Mouse (Mus musculus) MEL (cell line): ENCODE data around the gene Tbxas1.

Experiments
- BHLHE40 ChIP-seq: IDR thresholded peaks from 2 replicates; pipeline ENCODE4 v1.6.1; 2012; ENCODE audit warnings: low read depth, mild to moderate bottlenecking, inconsistent platforms, low read length, improper control_type of control experiment, borderline replicate concordance
- CHD1 ChIP-seq: IDR thresholded peaks from 2 replicates; pipeline ENCODE4 v1.6.1; 2012; ENCODE audit warnings: low read depth, mild to moderate bottlenecking, inconsistent platforms, low read length, improper control_type of control experiment
- CHD2 ChIP-seq: IDR thresholded peaks from 2 replicates; pipeline ENCODE4 v1.6.1; 2011; ENCODE audit warnings: low read length, improper control_type of control experiment
- CTCF ChIP-seq, 3 experiments: IDR thresholded peaks in 2 of 3; conservative IDR thresholded peaks in 1 of 3; 2 replicates each; pipeline ENCODE4 v1.5.1; 2011 to 2012; ENCODE audit warnings: low read length in 3 of 3, low read depth in 2 of 3, mild to moderate bottlenecking in 2 of 3, improper control_type of control experiment in 1 of 3, inconsistent platforms in 1 of 3, mixed read lengths in 1 of 3, moderate library complexity in 1 of 3; ENCODE audit not compliant: control insufficient read depth in 1 of 3, insufficient read depth in 1 of 3, poor library complexity in 1 of 3, severe bottlenecking in 1 of 3
- MYB ChIP-seq: IDR thresholded peaks from 2 replicates; pipeline ENCODE4 v1.6.1; 2011; ENCODE audit warnings: mild to moderate bottlenecking, low read depth, low read length, improper control_type of control experiment
- NRF1 ChIP-seq: IDR thresholded peaks from 2 replicates; pipeline ENCODE4 v1.6.1; 2014; ENCODE audit warnings: low read depth, mild to moderate bottlenecking, inconsistent platforms, low read length, improper control_type of control experiment, moderate library complexity; ENCODE audit not compliant: poor library complexity, insufficient read depth, severe bottlenecking
- POLR2A ChIP-seq, 2 experiments: IDR thresholded peaks; 2 replicates each; pipeline ENCODE4 v1.6.1; 2011 to 2012; ENCODE audit warnings: low read length in 2 of 2, mild to moderate bottlenecking in 2 of 2, control low read depth in 1 of 2, improper control_type of control experiment in 1 of 2, low read depth in 1 of 2, moderate library complexity in 1 of 2; ENCODE audit not compliant: control insufficient read depth in 1 of 2, insufficient read depth in 1 of 2, poor library complexity in 1 of 2
- ZMIZ1 ChIP-seq: IDR thresholded peaks from 2 replicates; pipeline ENCODE4 v1.6.1; 2012; ENCODE audit warnings: low read depth, mild to moderate bottlenecking, inconsistent platforms, low read length, improper control_type of control experiment, moderate library complexity

DNA sequence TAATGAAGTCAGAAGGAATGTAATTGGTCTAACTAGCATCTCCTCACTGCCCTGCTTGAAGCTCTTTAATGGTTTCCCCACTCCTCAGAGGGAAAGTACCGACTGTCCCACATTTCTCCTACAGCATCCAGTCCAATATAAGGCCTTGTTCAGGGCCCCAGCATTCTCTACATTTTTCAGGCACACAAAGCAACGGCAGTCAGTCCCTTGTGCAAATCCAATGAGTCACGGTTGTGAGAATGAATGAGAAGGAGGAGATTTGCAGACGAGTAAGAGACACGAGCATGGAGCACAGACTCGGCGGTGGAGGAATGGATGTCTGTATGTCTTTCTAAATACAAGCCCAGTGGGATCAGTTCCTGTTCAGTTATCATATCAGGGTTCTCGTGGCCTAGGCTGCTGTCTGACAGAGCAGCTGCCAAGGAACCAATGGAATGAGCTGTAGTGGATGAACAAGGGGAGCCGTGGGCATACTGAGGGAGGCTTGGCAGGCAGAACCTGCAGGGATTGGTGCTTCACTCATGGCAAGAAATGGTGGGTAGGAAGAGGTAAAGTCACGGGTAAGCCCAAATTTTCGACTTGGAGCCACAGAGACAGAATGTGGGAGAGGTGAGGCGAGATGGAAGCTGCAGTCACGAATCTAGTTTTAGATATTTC is 38.3 kb downstream of the Tbxas1 start:
- no peak for TF ChIP-seq POLR2A (IDR thresholded peaks at IDR 0.05; ENCODE audit: control insufficient read depth in 1 of 2, insufficient read depth in 1 of 2, low read depth in 1 of 2, low read length in 2 of 2, poor library complexity in 1 of 2)
- no peak for TF ChIP-seq BHLHE40
- no peak for TF ChIP-seq NRF1
- TF ChIP-seq CTCF (IDR thresholded peaks at IDR 0.05 in 2 of 3, conservative IDR thresholded peaks at IDR 0.05 in 1 of 3; ENCODE audit: control insufficient read depth in 1 of 3, insufficient read depth in 1 of 3, low read depth in 2 of 3, low read length in 3 of 3, poor library complexity in 1 of 3, severe bottlenecking in 1 of 3) = no peak
- no peak for TF ChIP-seq CHD2
- TF ChIP-seq ZMIZ1 = no peak
- TF ChIP-seq MYB = no peak
- no peak for TF ChIP-seq CHD1
